Mouse (Mus musculus) adrenal gland, postnatal 4 days (tissue): ENCODE measurements around the gene Arpc2. TPM values are rescaled to one million over a fixed set of nuclear protein-coding genes. Genes with fewer than 3 reads are reported as not detected.

Experiments
- DNase-seq, 2 experiments: peaks; one replicate each; pipeline ENCODE4 v3.0.0; 2021 to 2022; ENCODE audit warnings: low spot score in 2 of 2, mixed read lengths in 2 of 2
- long read RNA-seq, 2 experiments: library from polyadenylated mRNA; stranded (forward); transcript quantifications; one replicate each; pipeline ENCODE4 v2.0.0; 2021
- total RNA-seq, 2 experiments: library from RNA; stranded (reverse); gene quantifications; 2 replicates each; pipeline ENCODE4 v1.2.3; 2021

The Arpc2 gene
- 100 to 1,000 TPM; 198 to 205 TPM for total RNA-seq
- long read RNA-seq, experiment 1, transcript Arpc2-201 (10 exons, 1,404 nt) = major isoform, 124 of 241 reads
- long read RNA-seq, experiment 1, transcript Arpc2-203 (11 exons, 1,439 nt) = minor isoform, 103 of 241 reads
- long read RNA-seq, experiment 1, partial matches to known transcripts = 8 of 241 reads
- long read RNA-seq, experiment 1, other reads (novel, unspliced or antisense) = 2 of 241 reads
- long read RNA-seq, experiment 2, transcript Arpc2-202 (11 exons, 1,313 nt) = minor isoform, 7 of 475 reads
- long read RNA-seq, experiment 2, transcript Arpc2-201 (10 exons, 1,404 nt) = minor isoform, 218 of 475 reads
- long read RNA-seq, experiment 2, transcript Arpc2-203 (11 exons, 1,439 nt) = major isoform, 221 of 475 reads
- long read RNA-seq, experiment 2, partial matches to known transcripts = 16 of 475 reads
- long read RNA-seq, experiment 2, other reads (novel, unspliced or antisense) = 13 of 475 reads

- peak; percentile 95 to 96 for DNase-seq
Measured at GRCm38 (mm10) chr1:74235938-74236589, at the start of gene Arpc2. Gene Arpc2, plus strand, starts transcription at chr1:74236084.

GRCm38 (mm10) chr1:74190471-74190870 lies 45.4 kb upstream of the Arpc2 start:
- no peak for DNase-seq

GRCm38 (mm10) chr1:74192711-74193110 lies 43.2 kb upstream of the Arpc2 start:
- no peak for DNase-seq

GRCm38 (mm10) chr1:74194445-74194844 lies 41.4 kb upstream of the Arpc2 start, which contains the start of gene Cxcr1:
Gene Cxcr1, minus strand, starts transcription at chr1:74194631.
- DNase-seq = no peak

GRCm38 (mm10) chr1:74195961-74196360 lies 39.9 kb upstream of the Arpc2 start:
- no peak for DNase-seq

- no peak for DNase-seq
Measured at GRCm38 (mm10) chr1:74196621-74197419, 39.1 kb upstream of the Arpc2 start.

- no peak for DNase-seq
Measured at GRCm38 (mm10) chr1:74197726-74198470, 38.0 kb upstream of the Arpc2 start.

GRCm38 (mm10) chr1:74199046-74199445 lies 36.8 kb upstream of the Arpc2 start:
- DNase-seq = no peak

- DNase-seq = no peak
Measured at GRCm38 (mm10) chr1:74201048-74201844, 34.6 kb upstream of the Arpc2 start.

GRCm38 (mm10) chr1:74203457-74203856 lies 32.4 kb upstream of the Arpc2 start:
- no peak for DNase-seq

- no peak for DNase-seq
Measured at GRCm38 (mm10) chr1:74205881-74206280, 30.0 kb upstream of the Arpc2 start.

GRCm38 (mm10) chr1:74206642-74207041 lies 29.2 kb upstream of the Arpc2 start:
- no peak for DNase-seq

GRCm38 (mm10) chr1:74207906-74208305 lies 28.0 kb upstream of the Arpc2 start:
- DNase-seq = no peak

GRCm38 (mm10) chr1:74208941-74209340 lies 26.9 kb upstream of the Arpc2 start:
- DNase-seq = no peak

- no peak for DNase-seq
Measured at GRCm38 (mm10) chr1:74219922-74220321, 16.0 kb upstream of the Arpc2 start.

- DNase-seq = no peak
Measured at GRCm38 (mm10) chr1:74227317-74227716, 8.6 kb upstream of the Arpc2 start.

GRCm38 (mm10) chr1:74229942-74230341 lies 5.9 kb upstream of the Arpc2 start:
- DNase-seq = no peak

- no peak for DNase-seq
Measured at GRCm38 (mm10) chr1:74230992-74231391, 4.9 kb upstream of the Arpc2 start.

- DNase-seq = peak in 1 of 2 experiments; percentile 19
Measured at GRCm38 (mm10) chr1:74236590-74237317, 870 bp downstream of the Arpc2 start.
